Mouse (Mus musculus) cerebellum, adult 9-11 months (tissue): ENCODE measurements at regions not wholly inside any gene's neighbourhood (a gene's known extent, or its start where the extent isn't known, plus 50 kb on each side); places are given as distances from the start of the nearest gene placed in this dataset.

Experiments
- DNase-seq: peaks from one replicate; pipeline ENCODE4 v3.0.0; 2022

- peak; percentile 80 for DNase-seq
These were observed 197.9 kb upstream of the Mctp2 start for GRCm38 (mm10) chr7:72504268-72504667.

DNA sequence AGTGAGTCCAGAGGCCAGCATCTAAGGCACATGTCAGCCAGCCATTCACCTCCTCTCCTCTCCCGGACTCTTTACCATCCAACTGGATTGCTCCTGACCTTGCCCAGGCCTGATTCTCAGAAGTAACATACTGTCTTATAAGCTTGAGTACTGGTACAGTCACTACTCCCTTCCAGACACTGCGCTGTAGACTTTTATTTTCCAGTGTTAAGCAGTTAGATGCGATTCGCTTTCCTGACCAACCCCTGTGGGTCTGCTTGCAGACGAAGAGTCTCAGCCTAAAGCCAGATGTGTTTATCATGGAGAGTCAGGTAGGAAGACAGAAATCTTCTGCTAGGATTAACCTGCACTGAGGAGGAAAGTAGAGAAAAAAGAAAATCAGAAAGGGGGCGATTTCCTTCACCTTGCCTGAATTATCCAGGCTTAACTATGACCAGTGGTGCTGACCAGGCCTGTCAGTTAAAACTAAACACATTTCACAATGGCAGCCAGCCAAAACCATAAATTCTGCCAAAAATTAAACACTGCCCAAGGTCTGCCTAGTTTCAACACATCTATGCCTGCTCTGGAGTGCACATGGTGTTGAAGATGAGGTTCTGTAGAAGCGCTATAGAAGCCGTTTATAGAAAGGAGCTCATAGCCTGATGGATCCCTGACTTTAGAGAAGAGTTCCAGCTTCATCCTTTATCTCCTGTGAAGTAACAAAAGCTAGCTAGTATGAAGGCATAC, 199.5 kb upstream of the Mctp2 start:
- DNase-seq, result no peak

DNA sequence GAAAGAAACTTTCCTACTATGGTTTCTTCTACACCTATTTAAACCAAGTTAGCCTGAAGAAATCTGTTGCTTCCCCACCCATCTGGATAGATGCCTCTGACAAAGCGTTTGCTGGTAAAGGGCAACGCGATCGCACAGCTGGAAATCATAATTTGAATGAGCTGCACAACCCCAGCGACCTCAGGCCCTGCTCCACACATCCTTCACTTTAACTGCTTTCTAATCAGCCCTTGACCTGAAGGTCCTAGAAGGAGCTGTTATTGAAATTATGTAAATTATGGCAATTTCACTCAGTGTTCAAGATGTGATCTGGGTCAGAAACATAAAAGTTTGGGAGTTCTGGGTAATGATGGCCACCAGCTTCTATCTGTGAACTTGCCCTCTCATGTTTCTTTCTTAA, 201.5 kb upstream of the Mctp2 start:
- DNase-seq, result no peak

- no peak for DNase-seq
These were observed 203.7 kb upstream of the Mctp2 start for GRCm38 (mm10) chr7:72510116-72510515.

DNA sequence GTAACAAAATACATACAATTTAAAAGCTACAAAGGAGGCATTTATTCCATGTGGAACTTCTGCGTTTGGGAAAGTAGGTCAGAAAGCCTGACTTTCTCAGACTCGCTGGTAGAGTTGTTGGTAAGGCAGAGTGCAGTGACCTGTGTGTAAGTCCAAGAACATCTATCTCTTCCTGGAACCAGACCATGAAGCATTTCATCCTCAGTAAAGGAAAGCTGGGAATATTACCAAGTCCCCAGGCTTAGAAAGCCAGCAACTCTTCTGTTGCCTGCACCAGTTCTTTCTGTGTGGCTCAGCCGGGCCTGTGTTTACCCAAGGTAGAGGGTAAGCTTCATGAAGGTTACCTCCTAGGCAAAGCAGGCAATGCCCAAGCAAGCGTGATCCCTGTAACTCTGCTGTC, 207.0 kb upstream of the Mctp2 start:
- no peak for DNase-seq

- no peak for DNase-seq
These were observed 208.4 kb upstream of the Mctp2 start for GRCm38 (mm10) chr7:72514851-72515250.

GRCm38 (mm10) chr7:72518421-72518972, 212.1 kb upstream of the Mctp2 start:
- DNase-seq, result no peak

DNA sequence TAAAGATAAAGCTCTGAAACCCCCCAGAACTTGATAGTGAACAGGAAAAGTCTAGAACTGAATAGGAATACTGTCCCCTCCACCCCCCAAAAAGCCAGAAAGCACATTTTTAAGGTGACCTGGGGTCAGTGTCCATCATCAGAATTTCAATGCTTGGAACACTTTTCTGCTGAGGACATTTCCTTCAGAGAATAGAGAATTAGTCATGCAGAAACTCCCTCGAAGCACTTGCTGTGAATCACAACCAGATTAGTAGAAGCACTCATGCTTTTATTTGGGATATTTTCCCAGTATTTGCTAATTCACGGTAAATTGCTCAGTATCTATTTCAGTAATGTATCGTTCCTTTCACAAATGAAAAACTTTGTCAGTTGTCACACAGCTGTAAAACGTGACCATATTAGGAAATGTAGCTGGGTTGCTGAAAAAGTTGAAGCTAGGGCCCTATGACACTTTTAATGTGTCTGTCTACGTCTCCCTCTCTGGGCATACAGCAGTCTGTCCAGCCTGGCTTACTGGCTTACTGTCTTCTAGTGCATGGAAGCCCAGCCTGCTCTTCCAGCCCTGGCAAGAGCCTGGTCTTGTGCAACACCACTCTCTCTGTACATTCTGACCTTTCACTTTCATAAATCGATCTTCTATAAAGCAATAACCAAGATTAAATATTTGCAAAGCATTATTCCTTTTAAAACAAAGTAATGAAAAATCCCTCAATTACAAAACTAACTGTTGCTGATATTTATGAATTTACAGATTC, 213.1 kb upstream of the Mctp2 start:
- DNase-seq, result no peak

- DNase-seq, result no peak
These were observed 222.5 kb upstream of the Mctp2 start for GRCm38 (mm10) chr7:72528873-72529272.

- DNase-seq, result no peak
These were observed 231.9 kb upstream of the Mctp2 start for GRCm38 (mm10) chr7:72538288-72538687.

DNA sequence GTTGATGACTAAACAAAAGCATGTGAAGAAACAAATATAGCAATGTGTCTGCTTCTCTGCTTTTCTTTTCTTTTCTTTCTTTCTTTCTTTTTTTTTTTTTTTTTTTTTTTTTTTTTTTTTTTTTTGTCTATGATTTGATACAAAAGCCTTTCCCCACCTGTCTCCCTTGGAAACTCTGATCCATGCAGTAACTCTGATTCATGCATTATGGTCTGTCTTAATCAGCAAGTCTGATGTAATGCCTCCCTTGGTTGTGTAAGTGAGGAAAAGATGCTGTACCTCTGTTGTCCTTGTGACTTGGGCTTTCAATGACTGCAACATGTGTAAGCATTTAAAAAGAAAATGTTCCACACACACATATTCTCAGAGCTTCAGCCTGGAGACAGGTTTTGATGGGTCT, 233.5 kb upstream of the Mctp2 start:
- no peak for DNase-seq

DNA sequence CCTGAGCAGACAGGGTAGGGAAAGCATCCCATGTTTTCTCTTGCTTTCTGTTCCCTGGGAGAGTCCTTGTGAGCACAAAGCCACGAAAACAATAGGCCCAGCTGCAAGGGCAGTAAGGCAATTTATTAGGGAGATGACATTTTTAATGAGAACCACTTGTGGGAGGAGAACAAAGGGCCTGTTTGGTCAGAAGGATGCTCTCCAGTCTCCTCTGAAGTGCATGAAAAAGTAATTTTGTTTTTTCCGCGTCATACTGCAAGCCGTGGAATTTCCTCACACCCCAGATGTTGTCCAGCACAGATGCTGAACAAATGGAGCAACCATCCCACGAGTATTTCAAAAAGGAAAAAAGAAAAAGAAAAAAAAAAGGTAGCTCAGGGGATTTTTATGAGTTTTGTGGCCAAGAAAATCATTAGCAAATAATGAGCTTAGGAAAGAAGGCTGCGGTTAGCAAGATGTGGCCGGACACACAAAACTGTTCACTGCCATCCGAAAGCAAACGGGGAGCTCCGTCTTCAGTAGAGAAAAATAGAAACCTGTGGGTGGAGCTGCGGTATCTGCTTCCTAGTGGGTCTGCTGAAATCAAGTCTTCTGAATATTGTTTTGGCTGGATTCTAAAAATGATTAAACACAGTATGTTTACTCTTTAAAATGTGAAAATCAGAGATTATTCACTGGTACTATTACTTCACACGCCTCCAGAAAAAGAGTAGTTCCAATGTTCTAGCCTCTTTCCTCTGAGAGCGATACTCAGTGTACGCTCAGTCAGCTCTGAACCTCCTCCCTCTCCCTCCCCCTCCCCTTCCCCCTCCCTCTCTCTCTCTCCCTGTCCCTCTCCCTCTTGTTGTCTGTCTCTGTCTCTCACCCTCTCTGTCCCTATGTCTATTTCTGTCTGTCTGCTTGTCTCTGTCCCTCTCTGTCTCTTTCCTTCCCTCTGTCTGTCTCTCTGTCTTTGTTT, 235.4 kb upstream of the Mctp2 start:
- DNase-seq, result no peak

GRCm38 (mm10) chr7:72543501-72543900, 237.1 kb upstream of the Mctp2 start:
- no peak for DNase-seq

- DNase-seq, result no peak
These were observed 237.5 kb upstream of the Mctp2 start for GRCm38 (mm10) chr7:72543946-72544345.

DNA sequence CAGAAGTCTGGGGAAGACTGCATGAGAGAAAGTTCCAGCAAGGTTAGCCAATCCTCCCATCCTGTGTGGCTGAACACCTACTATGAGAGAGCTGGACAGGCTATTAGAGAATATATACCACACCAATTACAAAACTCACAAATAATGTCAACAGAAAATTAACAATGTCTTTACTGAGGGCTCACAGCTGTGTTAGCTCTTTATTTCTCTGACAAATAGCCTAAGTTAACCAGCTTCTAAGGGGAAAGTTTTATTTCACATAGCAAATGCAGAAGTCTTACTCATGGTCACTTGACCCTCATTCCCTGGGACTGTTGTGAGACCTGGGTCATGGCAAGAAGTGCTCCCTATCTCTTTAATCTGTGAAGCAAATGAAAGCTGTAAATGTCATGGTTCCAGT, 261.0 kb upstream of the Mctp2 start:
- no peak for DNase-seq

- DNase-seq, result no peak
These were observed 262.8 kb upstream of the Mctp2 start for GRCm38 (mm10) chr7:72569177-72569576.

GRCm38 (mm10) chr7:72574316-72574715, 267.9 kb upstream of the Mctp2 start:
- no peak for DNase-seq

DNA sequence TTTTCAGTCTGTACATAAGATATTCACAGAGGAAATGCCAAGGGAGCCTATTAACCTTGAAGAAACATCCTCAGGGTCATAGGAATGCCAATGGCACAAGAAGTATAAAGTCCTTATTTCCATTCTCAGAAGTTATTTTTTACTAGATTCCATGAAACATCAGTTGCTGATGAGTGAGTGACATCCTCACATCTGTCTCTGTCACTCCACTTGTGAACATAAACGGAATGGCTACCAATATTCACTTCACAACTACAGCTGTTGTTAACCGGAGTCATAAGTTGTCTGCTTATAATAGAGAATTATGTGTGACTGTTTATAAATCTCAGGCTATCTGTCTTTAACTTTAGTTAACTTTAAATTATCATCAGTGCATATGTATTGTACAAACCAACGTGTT, 278.0 kb upstream of the Mctp2 start:
- no peak for DNase-seq

DNA sequence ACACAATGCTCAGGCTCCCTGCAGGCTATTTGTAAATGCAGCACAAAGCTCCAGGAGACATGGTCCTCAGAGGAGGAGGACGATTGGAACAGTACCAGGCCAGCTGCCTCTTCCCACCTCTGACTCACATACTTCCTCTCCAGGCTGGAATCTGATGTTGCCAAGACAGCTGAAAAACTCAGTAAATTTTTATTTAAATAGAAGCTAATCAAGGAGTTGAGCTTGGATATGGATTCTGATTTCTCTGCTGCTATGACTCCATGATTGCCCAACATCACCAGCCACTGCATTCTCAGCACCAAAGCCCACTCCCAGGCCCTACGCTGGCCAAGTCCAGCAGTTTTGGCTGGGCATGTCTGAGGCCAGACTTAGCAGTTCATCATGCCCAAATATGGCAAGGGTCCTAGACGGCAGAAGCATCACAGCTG, 282.8 kb upstream of the Mctp2 start:
- DNase-seq, result no peak

DNA sequence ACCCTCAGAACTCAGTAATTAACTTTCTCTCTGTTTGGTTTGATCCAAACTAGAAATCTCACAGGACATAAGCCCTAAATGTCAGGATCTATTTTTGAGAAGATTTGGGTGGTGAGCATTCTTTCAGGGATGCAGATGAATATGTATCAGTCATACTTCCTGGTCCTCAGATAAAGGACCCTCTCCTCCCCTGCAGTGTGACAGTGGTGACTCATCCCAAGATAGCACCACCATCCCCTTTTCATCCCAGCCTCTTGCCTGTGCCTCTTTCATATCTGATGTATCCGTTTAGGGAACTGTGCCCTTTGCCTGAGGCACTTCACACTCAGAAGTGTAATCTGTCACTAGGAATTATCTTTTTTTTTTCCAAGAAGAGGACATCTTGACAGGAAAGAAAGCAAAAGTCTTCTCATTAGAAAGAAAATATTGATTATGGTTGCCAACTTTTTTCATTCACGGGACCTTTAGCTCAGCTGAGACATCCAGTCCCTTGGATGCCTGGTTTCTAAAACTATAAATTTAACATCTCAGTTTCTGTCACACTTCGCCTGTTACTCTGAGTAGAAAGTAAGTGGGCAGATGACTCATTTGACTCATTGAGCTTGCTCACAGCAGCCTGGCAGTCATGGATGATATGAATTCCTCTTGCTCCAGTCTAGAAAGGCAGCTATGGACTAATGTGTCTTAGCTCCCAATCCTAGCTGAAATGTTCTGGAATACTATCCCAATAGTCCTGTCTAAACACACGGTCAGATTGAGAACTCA, 284.1 kb upstream of the Mctp2 start:
- DNase-seq, result no peak

- peak; percentile 77 for DNase-seq
These were observed 285.7 kb upstream of the Mctp2 start for GRCm38 (mm10) chr7:72592110-72592509.

- DNase-seq, result no peak
These were observed 286.2 kb upstream of the Mctp2 start for GRCm38 (mm10) chr7:72592649-72593048.
